Comparison of ENCODE assay signal across 26 mouse cellular contexts in genomic region chr6:145084343-145085117, GRCm38 (mm10). TPM values are rescaled to one million over a fixed set of nuclear protein-coding genes. Genes with fewer than 3 reads are reported as not detected.
"Had no signal": no experiment of that assay in that cellular context is flagged by ENCODE, and none has a peak within 500 bp of the region (broad histone marks: within the 10 kb centered on the region; RNA-seq: fewer than 3 reads in every experiment).

No protein-coding gene starts in this region.

- H3K4me1 ChIP-seq: hindbrain, embryonic 10.5 days; hindbrain, embryonic 12.5 days; kidney, embryonic 15.5 days; limb, embryonic 10.5 days; limb, embryonic 12.5 days had no signal

- DNase-seq: gastrocnemius, adult 2 months; gastrocnemius, postnatal 10 days; gastrocnemius, postnatal 25 days; heart, adult 2 months; heart, postnatal 10 days; heart, postnatal 4 days; kidney, adult 11 months; kidney, adult 2 months; kidney, adult 9 months; kidney, postnatal 14 days; kidney, postnatal 36 days had no signal

- H3K9ac ChIP-seq: hindbrain, embryonic 12.5 days; hindbrain, embryonic 14.5 days; kidney, embryonic 15.5 days; limb, embryonic 12.5 days; liver, embryonic 12.5 days; liver, embryonic 14.5 days had no signal

- H3K4me3 ChIP-seq: gastrocnemius, adult 2 months; heart, adult 2 months; hindbrain, embryonic 10.5 days; hindbrain, embryonic 12.5 days; kidney, embryonic 15.5 days; left cerebral cortex, adult 2 months; limb, embryonic 10.5 days; limb, embryonic 12.5 days; liver, embryonic 12.5 days had no signal

- H3K9me3 ChIP-seq: hindbrain, embryonic 10.5 days; hindbrain, embryonic 12.5 days; kidney, embryonic 15.5 days; limb, embryonic 10.5 days; limb, embryonic 12.5 days; liver, embryonic 12.5 days had no signal

- H3K4me2 ChIP-seq: heart, embryonic 11.5 days; hindbrain, embryonic 12.5 days; hindbrain, embryonic 14.5 days; kidney, embryonic 15.5 days; limb, embryonic 12.5 days; liver, embryonic 12.5 days had no signal

- ATAC-seq: hindbrain, embryonic 16.5 days; inflammation-experienced regulatory T-cells, adult 6 months; intestine, embryonic 16.5 days; liver, embryonic 12.5 days had no signal

- H3K27me3 ChIP-seq: hindbrain, embryonic 12.5 days; kidney, embryonic 15.5 days; limb, embryonic 12.5 days; liver, embryonic 12.5 days had no signal

- H3K27ac ChIP-seq: gastrocnemius, adult 2 months; heart, adult 2 months; hindbrain, embryonic 10.5 days; hindbrain, embryonic 12.5 days; hindbrain, embryonic 14.5 days; kidney, embryonic 15.5 days; kidney, postnatal 0 days; left cerebral cortex, adult 2 months; limb, embryonic 10.5 days; limb, embryonic 12.5 days; liver, embryonic 12.5 days; liver, embryonic 14.5 days had no signal

- H3K36me3 ChIP-seq: hindbrain, embryonic 10.5 days; hindbrain, embryonic 12.5 days; kidney, embryonic 15.5 days; limb, embryonic 10.5 days; limb, embryonic 12.5 days; liver, embryonic 12.5 days had no signal

RNA-seq across cellular contexts. Expression of gene Bcat1, which starts 8.5 kb away (rescaled TPM):
- polyA plus RNA-seq: liver, adult 2 months had no signal
